Mouse (Mus musculus): ENCODE data around the gene Trim8.

Gene Trim8

GRCm38 (mm10) chr19:46501401-46502068 lies at the start of gene Trim8:
Gene Trim8 (plus strand): TSS chr19:46501702.
- peak; percentile 94 for DNase-seq (ENCODE audit: low read depth, low spot score)

GRCm38 (mm10) chr19:46452052-46452827 lies 49.3 kb upstream of the Trim8 start:
- no peak for DNase-seq (ENCODE audit: low read depth, low spot score)

- no peak for DNase-seq (ENCODE audit: low read depth, low spot score)
Measured at GRCm38 (mm10) chr19:46452916-46453315, 48.6 kb upstream of the Trim8 start.

- DNase-seq (ENCODE audit: low read depth, low spot score) = no peak
Measured at GRCm38 (mm10) chr19:46454126-46454880, 47.2 kb upstream of the Trim8 start.

- DNase-seq (ENCODE audit: low read depth, low spot score) = no peak
Measured at GRCm38 (mm10) chr19:46455032-46455431, 46.5 kb upstream of the Trim8 start.

- DNase-seq (ENCODE audit: low read depth, low spot score) = no peak
Measured at GRCm38 (mm10) chr19:46455556-46455955, 45.9 kb upstream of the Trim8 start.

- no peak for DNase-seq (ENCODE audit: low read depth, low spot score)
Measured at GRCm38 (mm10) chr19:46456018-46456735, 45.3 kb upstream of the Trim8 start.

GRCm38 (mm10) chr19:46457798-46458197 lies 43.7 kb upstream of the Trim8 start:
- no peak for DNase-seq (ENCODE audit: low read depth, low spot score)

- no peak for DNase-seq (ENCODE audit: low read depth, low spot score)
Measured at GRCm38 (mm10) chr19:46459256-46459655, 42.2 kb upstream of the Trim8 start.

- no peak for DNase-seq (ENCODE audit: low read depth, low spot score)
Measured at GRCm38 (mm10) chr19:46459889-46460288, 41.6 kb upstream of the Trim8 start.

GRCm38 (mm10) chr19:46462574-46462973 lies 38.9 kb upstream of the Trim8 start:
- no peak for DNase-seq (ENCODE audit: low read depth, low spot score)

- DNase-seq (ENCODE audit: low read depth, low spot score) = no peak
Measured at GRCm38 (mm10) chr19:46463446-46463845, 38.1 kb upstream of the Trim8 start.

- no peak for DNase-seq (ENCODE audit: low read depth, low spot score)
Measured at GRCm38 (mm10) chr19:46466160-46466559, 35.3 kb upstream of the Trim8 start.

- no peak for DNase-seq (ENCODE audit: low read depth, low spot score)
Measured at GRCm38 (mm10) chr19:46467051-46467503, 34.4 kb upstream of the Trim8 start.

GRCm38 (mm10) chr19:46470364-46471240 lies 30.9 kb upstream of the Trim8 start:
- DNase-seq (ENCODE audit: low read depth, low spot score) = no peak

GRCm38 (mm10) chr19:46471324-46472093 lies 30.0 kb upstream of the Trim8 start:
- peak; percentile 85 for DNase-seq (ENCODE audit: low read depth, low spot score)

GRCm38 (mm10) chr19:46477432-46477845 lies 24.1 kb upstream of the Trim8 start:
- DNase-seq (ENCODE audit: low read depth, low spot score) = no peak

- DNase-seq (ENCODE audit: low read depth, low spot score) = no peak
Measured at GRCm38 (mm10) chr19:46478242-46478641, 23.3 kb upstream of the Trim8 start.

GRCm38 (mm10) chr19:46478826-46479225 lies 22.7 kb upstream of the Trim8 start:
- DNase-seq (ENCODE audit: low read depth, low spot score) = peak; percentile 77
